Mouse (Mus musculus) kidney, postnatal 0 days (tissue): ENCODE data around the gene Cdk1. TPM values are rescaled to one million over a fixed set of nuclear protein-coding genes. Genes with fewer than 3 reads are reported as not detected.

Experiments used
- ATAC-seq: fragments of 200-750 bp; cut with Nextera tagmentation; replicated peaks from 2 replicates; pipeline ENCODE4 v1.8.0; 2017; ENCODE audit warnings: low read depth, moderate number of reproducible peaks, moderate TSS enrichment, moderate library complexity; ENCODE audit not compliant: low FRiP score
- DNase-seq: peaks from one replicate; pipeline ENCODE4 v3.0.0-alpha.2; 2016; ENCODE audit warnings: low spot score
- H3K27ac ChIP-seq: fragments of 300-500 bp; sonication (generic); 2 replicates; pipeline ENCODE4 v1.5.1; 2014; ENCODE audit warnings: mild to moderate bottlenecking
- H3K27me3 ChIP-seq: fragments of 300-500 bp; sonication (generic); 2 replicates; pipeline ENCODE4 v1.6.1; 2014; ENCODE audit warnings: low read length, mixed read lengths; ENCODE audit not compliant: insufficient read depth
- H3K36me3 ChIP-seq: fragments of 300-500 bp; sonication (generic); 2 replicates; pipeline ENCODE4 v1.6.1; 2014; ENCODE audit warnings: low read length, mixed read lengths; ENCODE audit not compliant: insufficient read depth
- H3K4me1 ChIP-seq: fragments of 300-500 bp; sonication (generic); replicated peaks from 2 replicates; pipeline ENCODE4 v1.6.1; 2014; ENCODE audit warnings: antibody characterized with exemption, low read length, mixed read lengths; ENCODE audit not compliant: insufficient read depth
- H3K4me2 ChIP-seq: fragments of 300-500 bp; sonication (generic); 2 replicates; pipeline ENCODE4 v1.6.1; 2014; ENCODE audit warnings: mild to moderate bottlenecking, low read length, moderate library complexity, mixed read lengths
- H3K4me3 ChIP-seq: fragments of 300-500 bp; sonication (generic); replicated peaks from 2 replicates; pipeline ENCODE4 v1.5.1; 2014; ENCODE audit warnings: low read depth, low read length
- H3K9ac ChIP-seq: fragments of 300-500 bp; sonication (generic); 2 replicates; pipeline ENCODE4 v1.6.1; 2014; ENCODE audit warnings: low read depth, low read length
- H3K9me3 ChIP-seq: fragments of 300-500 bp; sonication (generic); replicated peaks from 2 replicates; pipeline ENCODE4 v1.6.1; 2016; ENCODE audit warnings: low read length, inconsistent platforms, mixed read lengths
- CTCF ChIP-seq: IDR thresholded peaks from 2 replicates; pipeline ENCODE4 v1.5.1; 2016; ENCODE audit warnings: antibody characterized with exemption, low read depth, mild to moderate bottlenecking, moderate library complexity
- WGBS: fragments of 180-500 bp; shearing (Covaris S2); extraction: QIAGEN DNeasy Blood & Tissue Kit; methylation state at CpG from one replicate; pipeline ENCODE4 v1.1.7; 2014; 5-methylcytosine and 5-hydroxymethylcytosine counted together
- polyA plus RNA-seq: library from polyadenylated mRNA; unstranded; fragments of >200 nt; fragmentation: Nextera tagmentation; extraction: Ambion mirVana; gene quantifications from 2 replicates; pipeline ENCODE4 v1.2.1, GENCODE M21; 2015

Cdk1 gene
- polyA plus RNA-seq, 1 experiment from 2014 or later: 230 TPM

GRCm38 (mm10) chr10:69328029-69328655, 24.6 kb downstream of the Cdk1 start:
- DNase-seq (no peak), ATAC-seq (no peak)
- no peak for TF ChIP-seq CTCF
- Histone ChIP-seq H3K27me3 (no peaks in the 10 kb centered on the region), H3K36me3 (no peaks in the 10 kb centered on the region), H3K4me2 (no peak overlapping the region), H3K4me3 (no peak overlapping the region), H3K27ac (no peak overlapping the region), H3K4me1 (no peaks in the 10 kb centered on the region), H3K9ac (no peak overlapping the region), H3K9me3 (no peaks in the 10 kb centered on the region)
- 88% methylated on average over 12 of the region's 12 CpGs for WGBS

DNA sequence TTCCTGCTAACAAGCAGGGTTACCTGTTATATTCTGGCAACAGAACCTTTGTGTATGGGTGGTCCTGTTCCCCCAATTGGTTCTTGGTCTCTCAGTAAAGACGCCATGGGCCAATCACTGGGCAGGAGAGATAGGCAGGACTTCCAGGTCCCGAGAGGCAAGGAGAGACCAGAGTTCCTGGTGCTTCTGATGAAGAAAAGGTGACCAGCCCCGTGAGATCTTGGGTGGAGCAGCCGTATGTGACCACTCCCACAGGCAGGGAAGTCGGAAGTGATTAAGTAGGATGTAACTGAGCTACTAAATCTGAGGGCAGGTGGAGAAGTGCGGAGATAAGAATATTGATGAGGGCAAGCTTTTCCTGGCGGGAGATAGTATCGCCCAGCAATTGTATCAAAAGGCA, 25.4 kb downstream of the Cdk1 start:
- ATAC-seq: no peak
- DNase-seq: no peak
- WGBS: 66% methylated on average over 8 of the region's 8 CpGs

DNA sequence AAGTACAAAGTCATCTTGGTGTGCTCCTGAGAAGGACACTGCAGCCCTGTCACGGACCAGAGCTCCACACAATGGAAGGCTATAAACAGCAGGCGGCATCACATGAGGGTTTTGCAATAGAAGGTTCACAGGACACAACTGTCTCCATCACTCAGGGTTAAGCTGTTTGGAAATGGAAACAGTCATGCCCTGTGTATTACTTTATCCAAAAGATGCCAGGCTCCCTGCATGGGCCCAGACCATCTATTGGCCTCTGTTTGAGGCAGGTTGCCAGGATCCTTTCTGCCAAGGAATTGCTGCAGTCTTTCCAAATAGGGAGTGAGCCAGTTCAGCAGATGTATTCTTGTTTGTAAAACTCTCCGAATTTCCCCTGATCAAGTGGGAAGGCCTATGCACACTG, 26.3 kb downstream of the Cdk1 start:
- ATAC-seq: no peak
- Histone ChIP-seq H3K27ac (no peak overlapping the region), H3K4me2 (no peak overlapping the region), H3K27me3 (no peaks in the 10 kb centered on the region), H3K9me3 (no peaks in the 10 kb centered on the region), H3K4me1 (no peaks in the 10 kb centered on the region), H3K36me3 (no peaks in the 10 kb centered on the region), H3K9ac (no peak overlapping the region), H3K4me3 (no peak overlapping the region)
- no peak for DNase-seq
- WGBS: 79% methylated on average over 3 of the region's 3 CpGs
- TF ChIP-seq CTCF: no peak

More for the DNA sequence above, 25.4 kb downstream of the Cdk1 start:
- no peak overlapping the region for H3K4me2 ChIP-seq
- H3K27me3 ChIP-seq: no peaks in the 10 kb centered on the region
- H3K36me3 ChIP-seq: no peaks in the 10 kb centered on the region
- no peak overlapping the region for H3K4me3 ChIP-seq
- no peak overlapping the region for H3K27ac ChIP-seq
- TF ChIP-seq CTCF: no peak
- no peaks in the 10 kb centered on the region for H3K9me3 ChIP-seq
- H3K9ac ChIP-seq: no peak overlapping the region
- no peaks in the 10 kb centered on the region for H3K4me1 ChIP-seq

GRCm38 (mm10) chr10:69324816-69325215, 27.9 kb downstream of the Cdk1 start:
- H3K9me3 ChIP-seq: no peaks in the 10 kb centered on the region
- TF ChIP-seq CTCF: no peak
- WGBS: 88% methylated on average over 7 of the region's 7 CpGs
- H3K27me3 ChIP-seq: no peaks in the 10 kb centered on the region
- DNase-seq (no peak), ATAC-seq (no peak)
- H3K4me3 ChIP-seq: no peak overlapping the region
- no peak overlapping the region for H3K9ac ChIP-seq
- H3K4me2 ChIP-seq: no peak overlapping the region
- no peaks in the 10 kb centered on the region for H3K4me1 ChIP-seq
- H3K36me3 ChIP-seq: no peaks in the 10 kb centered on the region
- H3K27ac ChIP-seq: no peak overlapping the region

DNA sequence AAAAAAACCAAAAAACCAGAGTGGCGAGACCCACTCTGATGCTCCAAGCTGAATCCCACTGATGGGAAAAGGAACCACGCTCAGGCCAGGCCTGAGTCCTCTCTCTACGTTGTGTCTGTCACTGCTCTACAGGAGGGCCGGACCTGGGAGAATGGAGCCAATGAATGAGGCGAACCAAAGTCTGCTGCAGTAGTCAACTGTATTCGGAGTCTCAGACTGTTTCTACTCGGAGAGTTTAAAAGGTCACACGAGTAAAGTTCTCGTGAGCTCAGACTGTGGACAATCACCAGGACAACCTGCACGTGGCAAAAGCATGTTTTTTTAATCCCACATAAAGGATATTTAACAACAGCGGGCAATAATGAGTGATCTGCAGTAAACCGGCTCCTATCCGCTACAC, 28.8 kb downstream of the Cdk1 start:
- 75% methylated on average over 13 of the region's 13 CpGs for WGBS
- TF ChIP-seq CTCF: no peak
- DNase-seq (no peak), ATAC-seq (no peak)
- Histone ChIP-seq H3K27me3 (no peaks in the 10 kb centered on the region), H3K9me3 (no peaks in the 10 kb centered on the region), H3K4me1 (no peaks in the 10 kb centered on the region), H3K4me2 (no peak overlapping the region), H3K9ac (no peak overlapping the region), H3K27ac (no peak overlapping the region), H3K4me3 (no peak overlapping the region), H3K36me3 (no peaks in the 10 kb centered on the region)

DNA sequence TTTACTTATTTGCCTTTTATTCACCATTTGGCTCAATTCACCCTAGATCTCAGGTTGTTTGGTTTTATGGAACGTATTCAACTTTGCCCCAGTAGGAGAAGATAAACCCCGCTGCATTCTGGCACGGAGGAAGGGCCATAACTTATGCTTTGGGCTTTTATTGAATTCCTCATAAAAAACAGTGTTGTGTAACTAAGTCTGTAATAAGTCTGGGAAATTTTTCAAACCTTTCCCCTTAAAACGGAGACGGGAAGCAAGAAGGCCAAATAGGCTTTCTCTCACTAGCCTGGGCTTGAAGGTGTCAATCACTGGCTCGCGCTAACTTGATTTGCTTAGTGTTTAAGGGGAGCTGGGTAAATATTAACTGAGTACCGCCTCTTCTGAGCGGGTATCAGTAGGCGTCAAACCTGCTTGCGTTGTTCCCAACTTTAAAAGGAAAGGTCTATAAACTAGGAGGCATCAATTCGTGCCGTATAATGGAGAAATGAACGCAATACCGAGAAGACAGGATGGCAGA, 31.2 kb downstream of the Cdk1 start:
- no peak for TF ChIP-seq CTCF
- WGBS: 29% methylated on average over 15 of the region's 15 CpGs
- Histone ChIP-seq H3K4me3 (peak overlapping the region; percentile 16), H3K27ac (no peak overlapping the region), H3K27me3 (no peaks in the 10 kb centered on the region), H3K4me2 (peak overlapping the region; percentile 58), H3K9me3 (no peaks in the 10 kb centered on the region), H3K4me1 (no peaks in the 10 kb centered on the region), H3K9ac (peak overlapping the region; percentile 37; the same call in 1 of the 2 replicates), H3K36me3 (no peaks in the 10 kb centered on the region)
- no peak; the same call in 1 of the 2 replicates for ATAC-seq
- no peak for DNase-seq
